Mouse (Mus musculus) heart, postnatal 0 days (tissue): ENCODE measurements at regions not wholly inside any gene's neighbourhood (a gene's known extent, or its start where the extent isn't known, plus 50 kb on each side); places are given as distances from the start of the nearest gene placed in this dataset.

Experiments
- CTCF ChIP-seq: IDR thresholded peaks from 2 replicates; pipeline ENCODE4 v1.5.1; 2016; ENCODE audit warnings: antibody characterized with exemption, control low read depth, low read depth
- EP300 ChIP-seq: IDR thresholded peaks from 2 replicates; pipeline ENCODE4 v1.6.1; 2016; ENCODE audit warnings: antibody characterized with exemption, low read depth

DNA sequence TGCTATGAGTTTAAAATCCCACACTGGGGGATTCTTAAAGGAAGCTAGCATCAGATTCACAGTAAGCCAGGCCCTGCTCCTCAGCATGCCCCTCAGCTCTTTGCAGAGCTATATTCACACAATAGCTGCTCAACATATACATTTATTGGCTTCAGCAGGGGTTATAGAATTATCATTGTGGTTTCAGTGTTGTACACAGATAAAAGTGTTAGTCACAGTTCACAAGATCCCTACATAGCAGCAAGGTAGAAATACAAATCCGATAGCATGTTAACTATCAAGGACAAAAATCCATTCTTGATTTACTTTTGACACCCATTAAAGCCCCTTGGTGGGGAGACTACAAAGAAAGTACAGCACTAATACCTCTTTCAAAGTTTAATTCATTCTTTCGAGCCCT lies 451.0 kb downstream of the Cetn3 start:
- TF ChIP-seq CTCF (no peak), EP300 (no peak)
